Comparison of ENCODE assay signal across 22 mouse cellular contexts in genomic region chr4:12272914-12273313, GRCm38 (mm10).
DNase-seq lines count a peak whose midpoint lies in the region; ATAC-seq lines count a peak whose summit lies in the region.
"Had no signal": no experiment of that assay in that cellular context is flagged by ENCODE, and none has a peak within 500 bp of the region (broad histone marks: within the 10 kb centered on the region; RNA-seq: fewer than 3 reads in every experiment).

No protein-coding gene starts in this region.

- H3K36me3 ChIP-seq in forebrain, embryonic 12.5 days (replicated peaks), result no peaks in the 10 kb centered on the region
- H3K36me3 ChIP-seq in forebrain, embryonic 10.5 days (replicated peaks), result no peaks in the 10 kb centered on the region
- no peaks in the 10 kb centered on the region for H3K36me3 ChIP-seq in neural tube, embryonic 12.5 days
- no peaks in the 10 kb centered on the region for H3K36me3 ChIP-seq in forebrain, embryonic 14.5 days (ENCODE audit: control insufficient read depth, insufficient read depth, low read length)
- H3K36me3 ChIP-seq: embryonic facial prominence, embryonic 13.5 days; heart, embryonic 15.5 days had no signal

- H3K9ac ChIP-seq in forebrain, embryonic 12.5 days, result no peak overlapping the region
- H3K9ac ChIP-seq in neural tube, embryonic 12.5 days, result no peak overlapping the region
- H3K9ac ChIP-seq in forebrain, embryonic 14.5 days (ENCODE audit: low read length), result no peak overlapping the region
- H3K9ac ChIP-seq: embryonic facial prominence, embryonic 13.5 days; heart, embryonic 15.5 days had no signal

- H3K27me3 ChIP-seq in forebrain, embryonic 12.5 days, result no peaks in the 10 kb centered on the region
- H3K27me3 ChIP-seq in forebrain, embryonic 10.5 days (ENCODE audit: poor library complexity, severe bottlenecking), result no peaks in the 10 kb centered on the region
- no peaks in the 10 kb centered on the region for H3K27me3 ChIP-seq in neural tube, embryonic 12.5 days (replicated peaks)
- H3K27me3 ChIP-seq in forebrain, embryonic 14.5 days (replicated peaks; ENCODE audit: control insufficient read depth, insufficient read depth, low read length), result no peaks in the 10 kb centered on the region
- H3K27me3 ChIP-seq: CH12.LX; embryonic facial prominence, embryonic 13.5 days; heart, embryonic 15.5 days had no signal

- WGBS in forebrain, embryonic 12.5 days, result 17% methylated on average over 6 of the region's 6 CpGs
- WGBS in forebrain, embryonic 10.5 days, result 33% methylated on average over 6 of the region's 6 CpGs
- WGBS in neural tube, embryonic 12.5 days, result 45% methylated on average over 6 of the region's 6 CpGs
- WGBS in forebrain, embryonic 14.5 days, result 17% methylated on average over 6 of the region's 6 CpGs

- no peak overlapping the region for H3K4me3 ChIP-seq in forebrain, embryonic 12.5 days (replicated peaks)
- H3K4me3 ChIP-seq in forebrain, embryonic 10.5 days, result no peak overlapping the region
- H3K4me3 ChIP-seq in neural tube, embryonic 12.5 days, result no peak overlapping the region
- no peak overlapping the region for H3K4me3 ChIP-seq in forebrain, embryonic 14.5 days (ENCODE audit: low read depth, low read length)
- H3K4me3 ChIP-seq: embryonic facial prominence, embryonic 13.5 days; heart, adult 2 months; heart, embryonic 15.5 days had no signal

- DNase-seq in forebrain, embryonic 10.5 days (ENCODE audit: extremely low spot score, low spot score), result no peak
- DNase-seq in neural tube, embryonic 10.5 days (ENCODE audit: extremely low spot score, low spot score), result no peak
- peak; percentile 42 for DNase-seq in forebrain, embryonic 14.5 days (ENCODE audit: low spot score)
- DNase-seq in retina, embryonic 14.5 days (ENCODE audit: low spot score), result peak; percentile 69
- no peak for DNase-seq in ovary, postnatal 14 days (ENCODE audit: low spot score)
- DNase-seq in adrenal gland, postnatal 14 days, result no peak
- DNase-seq: adrenal gland, postnatal 25 days; cerebellum, adult 2 months; cerebellum, postnatal 14 days; gastrocnemius, postnatal 10 days; heart, adult 2 months had no signal

- no peaks in the 10 kb centered on the region for H3K9me3 ChIP-seq in forebrain, embryonic 12.5 days
- no peaks in the 10 kb centered on the region for H3K9me3 ChIP-seq in forebrain, embryonic 10.5 days
- no peaks in the 10 kb centered on the region for H3K9me3 ChIP-seq in neural tube, embryonic 12.5 days
- H3K9me3 ChIP-seq in forebrain, embryonic 14.5 days (replicated peaks; ENCODE audit: control insufficient read depth, low read length), result no peaks in the 10 kb centered on the region
- H3K9me3 ChIP-seq: embryonic facial prominence, embryonic 13.5 days; heart, embryonic 15.5 days had no signal

- H3K27ac ChIP-seq in forebrain, embryonic 12.5 days, result no peak overlapping the region
- H3K27ac ChIP-seq in forebrain, embryonic 10.5 days, result no peak overlapping the region
- H3K27ac ChIP-seq in neural tube, embryonic 12.5 days, result no peak overlapping the region
- H3K27ac ChIP-seq in forebrain, embryonic 14.5 days (ENCODE audit: low read depth, low read length), result no peak overlapping the region
- H3K27ac ChIP-seq: embryonic facial prominence, embryonic 13.5 days; heart, adult 2 months; heart, embryonic 15.5 days had no signal

- H3K4me2 ChIP-seq in forebrain, embryonic 12.5 days, result no peak overlapping the region
- no peak overlapping the region for H3K4me2 ChIP-seq in neural tube, embryonic 12.5 days (replicated peaks)
- H3K4me2 ChIP-seq in forebrain, embryonic 14.5 days (ENCODE audit: low read length), result no peak overlapping the region
- H3K4me2 ChIP-seq: embryonic facial prominence, embryonic 13.5 days; heart, embryonic 11.5 days; heart, embryonic 15.5 days had no signal

- peak; percentile 66 for ATAC-seq in forebrain, embryonic 12.5 days (ENCODE audit: low FRiP score)
- ATAC-seq in neural tube, embryonic 12.5 days (ENCODE audit: low FRiP score, low read depth), result 0 out of 2 replicates have a peak, but pooled peaks have one; percentile 33
- peak; percentile 72 for ATAC-seq in forebrain, embryonic 14.5 days
- ATAC-seq: activated CD4-positive, CD25-positive, alpha-beta regulatory T cell, adult 4 months; hindbrain, embryonic 16.5 days; inflammation-experienced regulatory T-cells, adult 6 months; intestine, postnatal 0 days; Patski had no signal

- H3K4me1 ChIP-seq in forebrain, embryonic 12.5 days, result peaks cover 11% of the 10 kb centered on the region
- H3K4me1 ChIP-seq in forebrain, embryonic 10.5 days, result peaks cover 14% of the 10 kb centered on the region
- H3K4me1 ChIP-seq in neural tube, embryonic 12.5 days, result no peaks in the 10 kb centered on the region
- H3K4me1 ChIP-seq in forebrain, embryonic 14.5 days (ENCODE audit: control insufficient read depth, insufficient read depth, low read length), result no peaks in the 10 kb centered on the region
- H3K4me1 ChIP-seq: embryonic facial prominence, embryonic 13.5 days had no signal

Comparison
In these comparisons a context has a peak if more than half of its experiments do, and no peak if none do; other contexts are left out.
1. DNase-seq: peak in forebrain, embryonic 14.5 days (single experiment) and retina, embryonic 14.5 days (single experiment); none in forebrain, embryonic 10.5 days (single experiment), neural tube, embryonic 10.5 days (single experiment), ovary, postnatal 14 days (single experiment) and adrenal gland, postnatal 14 days (single experiment).
2. Peak in every context shown above with its lines, with median percentiles within 50 percentile points of each other: ATAC-seq.